Mouse (Mus musculus): ENCODE measurements around the gene Pds5a.

DNA sequence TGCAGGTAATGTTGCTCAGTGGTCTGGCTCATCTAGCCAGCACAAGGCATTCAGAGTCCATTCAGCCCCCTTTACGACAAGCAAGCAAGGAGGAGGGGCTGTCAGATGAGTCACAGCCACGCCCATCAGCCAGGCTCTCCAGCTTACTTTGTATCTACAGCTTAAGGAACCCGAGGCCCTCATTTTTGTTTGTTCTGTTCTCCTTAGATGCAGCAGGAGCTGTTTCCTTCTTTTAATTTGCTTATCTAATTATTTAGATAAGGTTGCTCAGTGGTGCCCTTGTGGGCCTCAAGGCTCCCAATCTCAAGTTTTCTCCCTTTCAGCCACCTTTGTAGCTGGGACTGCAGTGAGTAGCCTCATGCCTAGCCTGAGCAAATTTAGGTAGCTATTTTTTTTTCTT, 20.3 kb upstream of the Pds5a start:
- TF ChIP-seq CTCF (IDR thresholded peaks at IDR 0.05; ENCODE audit: borderline replicate concordance, extremely low read depth, insufficient read depth, insufficient read length) (no peak), POLR2A (IDR thresholded peaks at IDR 0.05; ENCODE audit: borderline replicate concordance, extremely low read depth, insufficient read depth, insufficient read length, poor library complexity, severe bottlenecking) (no peak)
